Mouse (Mus musculus) myocyte (in vitro differentiated cells): ENCODE data around the gene Gm572. TPM values are rescaled to one million over a fixed set of nuclear protein-coding genes. Genes with fewer than 3 reads are reported as not detected.

ENCODE experiments used
- H3K27me3 ChIP-seq: one replicate; pipeline ENCODE4 v1.6.1; 2011; ENCODE audit not compliant: control insufficient read depth, insufficient read depth, insufficient read length
- H3K36me3 ChIP-seq: one replicate; pipeline ENCODE4 v1.6.1; 2011; ENCODE audit not compliant: control insufficient read depth, insufficient read depth
- H3K4me2 ChIP-seq: one replicate; pipeline ENCODE4 v1.6.1; 2011; ENCODE audit warnings: low read depth, control low read depth
- H3K4me3 ChIP-seq: one replicate; pipeline ENCODE4 v1.5.1; 2011; ENCODE audit warnings: mild to moderate bottlenecking, control low read depth, moderate library complexity
- H3K79me2 ChIP-seq: one replicate; pipeline ENCODE4 v1.6.1; 2011; ENCODE audit not compliant: control insufficient read depth, insufficient read depth
- H3ac ChIP-seq: one replicate; pipeline ENCODE4 v1.6.1; 2011; ENCODE audit not compliant: control insufficient read depth, insufficient read length
- CEBPB ChIP-seq: IDR thresholded peaks from 2 replicates; pipeline ENCODE4 v1.6.1; 2011; ENCODE audit warnings: mild to moderate bottlenecking, moderate library complexity; ENCODE audit not compliant: poor library complexity, insufficient read depth, severe bottlenecking
- E2F4 ChIP-seq: IDR thresholded peaks from one replicate; pipeline ENCODE4 v1.6.1; 2011; ENCODE audit warnings: mild to moderate bottlenecking, control low read depth, moderate library complexity; ENCODE audit not compliant: insufficient read depth
- MAX ChIP-seq: IDR thresholded peaks from one replicate; pipeline ENCODE4 v1.6.1; 2011; ENCODE audit warnings: low read depth, mild to moderate bottlenecking, control low read depth
- MYOD1 ChIP-seq, 3 experiments: IDR thresholded peaks; one replicate each; pipeline ENCODE4 v1.6.1; 2011; ENCODE audit warnings: control low read depth in 2 of 3, low read depth in 2 of 3, mild to moderate bottlenecking in 2 of 3, moderate library complexity in 1 of 3; ENCODE audit not compliant: insufficient read length in 2 of 3, control insufficient read depth in 1 of 3
- MYOG ChIP-seq, 3 experiments: IDR thresholded peaks; one replicate each; pipeline ENCODE4 v1.6.1; 2011; ENCODE audit warnings: control low read depth in 2 of 3, low read depth in 2 of 3, mild to moderate bottlenecking in 2 of 3; ENCODE audit not compliant: insufficient read length in 2 of 3, control insufficient read depth in 1 of 3, insufficient read depth in 1 of 3
- POLR2A ChIP-seq: IDR thresholded peaks from one replicate; pipeline ENCODE4 v1.6.1; 2011; ENCODE audit warnings: low read depth, mild to moderate bottlenecking, control low read depth, moderate library complexity; ENCODE audit not compliant: insufficient read length
- POLR2AphosphoS2 ChIP-seq: IDR thresholded peaks from one replicate; pipeline ENCODE4 v1.6.1; 2011; ENCODE audit warnings: low read depth, control low read depth; ENCODE audit not compliant: insufficient read length
- REST ChIP-seq: IDR thresholded peaks from one replicate; pipeline ENCODE4 v1.6.1; 2011; ENCODE audit warnings: mild to moderate bottlenecking, control low read depth, moderate library complexity; ENCODE audit not compliant: insufficient read depth, insufficient read length
- SRF ChIP-seq: IDR thresholded peaks from one replicate; pipeline ENCODE4 v1.6.1; 2011; ENCODE audit warnings: low read depth; ENCODE audit not compliant: control insufficient read depth, insufficient read length
- TCF12 ChIP-seq: IDR thresholded peaks from one replicate; pipeline ENCODE4 v1.6.1; 2011; ENCODE audit warnings: mild to moderate bottlenecking, control low read depth; ENCODE audit not compliant: poor library complexity, insufficient read depth, severe bottlenecking
- TCF3 ChIP-seq: IDR thresholded peaks from one replicate; pipeline ENCODE4 v1.6.1; 2011; ENCODE audit warnings: low read depth, control low read depth; ENCODE audit not compliant: insufficient read length
- USF1 ChIP-seq: IDR thresholded peaks from one replicate; pipeline ENCODE4 v1.6.1; 2011; ENCODE audit warnings: low read depth, mild to moderate bottlenecking, control low read depth, moderate library complexity
- polyA plus RNA-seq: library from polyadenylated mRNA; unstranded; fragments of >200 nt; fragmentation: generic; extraction: Trizol; gene quantifications from one replicate; pipeline ENCODE4 v1.2.1, GENCODE M21; 2012; ENCODE audit warnings: missing spikeins

Gene Gm572
- polyA plus RNA-seq, 1 experiment, result 0.16 TPM

DNA sequence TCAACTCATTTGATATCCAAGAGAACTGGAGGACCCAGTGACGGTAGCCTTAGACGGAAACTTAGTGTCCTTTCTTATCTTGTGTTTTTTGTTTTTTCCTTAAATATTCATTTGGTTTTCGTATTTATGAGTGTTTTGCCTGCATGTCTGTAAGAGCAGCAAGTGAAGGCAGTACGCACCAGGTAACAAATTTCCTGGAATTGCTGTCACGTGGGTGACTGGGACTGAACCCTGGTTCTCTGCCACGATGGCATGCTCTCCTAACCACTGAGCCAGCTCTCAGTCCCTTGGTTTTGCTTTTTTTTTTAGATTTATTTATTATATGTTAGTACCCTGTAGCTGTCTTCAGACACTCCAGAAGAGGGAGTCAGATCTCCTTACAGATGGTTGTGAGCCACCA lies 1.8 kb downstream of the Gm572 start:
- no peak overlapping the region for H3K4me3 ChIP-seq
- no peaks in the 10 kb centered on the region for H3K79me2 ChIP-seq
- H3K36me3 ChIP-seq, result no peaks in the 10 kb centered on the region
- H3K27me3 ChIP-seq, result no peaks in the 10 kb centered on the region
- H3K4me2 ChIP-seq, result no peak overlapping the region
- H3ac ChIP-seq, result no peak overlapping the region
- TF ChIP-seq E2F4, result no peak
- no peak for TF ChIP-seq REST
- no peak for TF ChIP-seq USF1
- TF ChIP-seq MAX, result no peak
- no peak for TF ChIP-seq POLR2A
- TF ChIP-seq CEBPB, result no peak
- TF ChIP-seq MYOD1 (IDR thresholded peaks at IDR 0.05; ENCODE audit: control insufficient read depth in 1 of 3, insufficient read length in 2 of 3, low read depth in 2 of 3), result no peak
- TF ChIP-seq TCF3, result no peak

DNA sequence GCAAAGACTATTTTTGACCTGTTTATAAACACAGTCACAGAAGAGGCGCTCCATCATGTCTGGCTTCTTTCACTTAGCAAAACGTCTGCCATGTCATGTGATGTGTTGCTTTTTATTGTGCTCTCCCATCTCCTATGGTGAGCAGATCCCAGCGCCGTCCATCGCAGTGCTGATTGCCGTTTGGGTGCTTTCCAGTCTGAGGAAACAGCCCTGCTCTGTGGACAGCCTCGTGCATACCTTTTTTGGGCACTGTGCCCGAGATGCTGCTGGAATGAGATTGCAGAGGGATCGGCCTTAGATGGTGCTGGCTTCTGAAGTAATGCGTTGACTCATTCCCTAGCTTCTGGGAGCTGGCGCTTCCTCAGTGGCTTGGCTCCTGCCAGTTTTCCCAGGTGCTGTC lies 3.5 kb downstream of the Gm572 start:
- Histone ChIP-seq H3K4me2 (peak overlapping the region; percentile 42), H3K79me2 (no peaks in the 10 kb centered on the region), H3K4me3 (no peak overlapping the region), H3K27me3 (no peaks in the 10 kb centered on the region), H3ac (no peak overlapping the region), H3K36me3 (no peaks in the 10 kb centered on the region)
- TF ChIP-seq USF1 (peak; percentile 88), TCF3 (no peak), SRF (peak; percentile 41), REST (no peak)

DNA sequence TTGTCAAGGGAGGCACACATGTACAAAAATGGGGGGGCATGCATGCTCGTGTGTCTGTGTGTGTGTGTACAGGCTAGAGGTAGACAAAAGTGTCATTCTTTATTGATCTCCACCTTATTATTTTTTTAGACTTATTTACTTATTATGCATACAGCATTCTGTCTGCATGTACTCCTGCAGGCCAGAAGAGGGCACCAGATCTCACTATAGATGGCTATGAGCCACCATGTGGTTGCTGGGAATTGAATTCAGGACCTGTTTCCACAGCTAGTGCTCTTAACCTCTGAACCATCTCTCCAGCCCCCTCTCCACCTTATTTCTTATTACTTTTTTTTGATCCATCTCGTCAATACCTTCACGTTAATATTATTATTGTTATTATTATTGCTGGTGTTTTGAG lies 6.2 kb downstream of the Gm572 start:
- TF ChIP-seq TCF12, result no peak
- no peak for TF ChIP-seq MAX
- no peak for TF ChIP-seq MYOD1 (IDR thresholded peaks at IDR 0.05; ENCODE audit: control insufficient read depth in 1 of 3, insufficient read length in 2 of 3, low read depth in 2 of 3)
- no peak for TF ChIP-seq E2F4
- no peak for TF ChIP-seq CEBPB
- TF ChIP-seq MYOG (IDR thresholded peaks at IDR 0.05; ENCODE audit: control insufficient read depth in 1 of 3, insufficient read depth in 1 of 3, insufficient read length in 2 of 3, low read depth in 2 of 3), result no peak
- no peak for TF ChIP-seq POLR2A
- TF ChIP-seq SRF, result no peak
- no peak for TF ChIP-seq POLR2AphosphoS2
- TF ChIP-seq USF1, result no peak
- no peak for TF ChIP-seq TCF3
- TF ChIP-seq REST, result no peak
- Histone ChIP-seq H3K4me2 (no peak overlapping the region), H3ac (no peak overlapping the region), H3K4me3 (no peak overlapping the region), H3K27me3 (no peaks in the 10 kb centered on the region), H3K79me2 (no peaks in the 10 kb centered on the region), H3K36me3 (no peaks in the 10 kb centered on the region)

DNA sequence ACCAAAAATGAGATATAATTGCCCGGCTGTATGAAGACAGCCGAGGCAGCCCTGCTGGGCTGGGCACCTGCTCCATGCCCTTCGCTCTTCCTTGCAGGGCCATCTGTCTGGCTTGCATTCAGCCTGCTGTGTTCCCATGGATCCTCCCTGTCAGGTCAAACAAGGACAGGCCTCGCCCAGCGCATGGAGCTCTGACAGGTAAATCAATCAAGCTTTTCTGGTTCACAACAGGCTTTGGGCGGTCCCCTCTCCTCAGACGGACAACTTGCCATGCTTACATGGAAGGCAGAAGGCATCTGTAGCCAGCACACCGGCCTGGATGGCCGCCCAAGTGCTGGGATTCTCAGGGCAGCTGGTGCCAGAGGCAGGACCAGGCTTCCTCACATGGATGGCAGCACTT lies 7.9 kb downstream of the Gm572 start:
- Histone ChIP-seq H3K79me2 (no peaks in the 10 kb centered on the region), H3K4me3 (no peak overlapping the region), H3K36me3 (no peaks in the 10 kb centered on the region), H3ac (no peak overlapping the region), H3K27me3 (no peaks in the 10 kb centered on the region), H3K4me2 (no peak overlapping the region)
- TF ChIP-seq SRF (no peak), E2F4 (no peak), CEBPB (no peak), TCF12 (no peak), POLR2A (no peak), REST (no peak), POLR2AphosphoS2 (no peak), MYOD1 (IDR thresholded peaks at IDR 0.05; ENCODE audit: control insufficient read depth in 1 of 3, insufficient read length in 2 of 3, low read depth in 2 of 3) (no peak), MAX (no peak), MYOG (IDR thresholded peaks at IDR 0.05; ENCODE audit: control insufficient read depth in 1 of 3, insufficient read depth in 1 of 3, insufficient read length in 2 of 3, low read depth in 2 of 3) (no peak)

DNA sequence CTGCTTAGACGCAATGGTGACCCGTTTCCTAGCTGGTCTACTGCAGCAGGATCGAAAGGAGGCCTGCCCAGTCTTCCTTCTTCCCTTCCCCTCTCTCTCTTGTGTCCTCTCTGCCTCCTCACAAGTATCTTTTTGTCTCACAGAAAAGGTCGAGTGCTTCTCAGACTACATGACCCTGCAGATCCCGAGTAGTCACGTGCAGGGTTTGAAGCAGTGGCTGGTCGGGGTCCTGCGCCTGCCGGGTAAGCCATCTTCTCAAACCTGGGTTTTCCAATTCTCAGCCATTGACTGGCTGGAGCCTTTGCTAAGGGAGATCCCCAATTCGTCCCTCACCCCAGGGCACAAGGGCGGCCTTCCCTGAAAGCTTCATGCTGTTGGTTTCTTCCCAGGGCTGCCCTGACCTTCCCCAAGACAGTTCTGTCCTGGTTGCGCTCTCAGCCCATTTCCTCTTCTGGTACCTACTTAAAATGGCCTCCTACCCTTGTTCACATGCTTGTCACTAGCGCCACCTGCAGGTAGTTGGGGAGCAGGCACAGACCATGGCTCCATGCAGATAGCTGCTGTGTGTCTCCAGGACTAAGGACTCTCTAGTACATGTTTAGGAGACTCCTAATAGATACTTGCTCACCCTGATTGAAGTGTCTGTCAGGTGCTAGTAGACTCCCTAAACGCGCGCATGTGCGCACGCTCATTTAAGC lies 11.7 kb downstream of the Gm572 start:
- no peak overlapping the region for H3K4me3 ChIP-seq
- TF ChIP-seq MAX, result no peak
- TF ChIP-seq TCF12, result no peak
- H3K4me2 ChIP-seq, result no peak overlapping the region
- H3K79me2 ChIP-seq, result no peaks in the 10 kb centered on the region
- peaks cover 23% of the 10 kb centered on the region for H3K27me3 ChIP-seq
- H3ac ChIP-seq, result no peak overlapping the region
- no peaks in the 10 kb centered on the region for H3K36me3 ChIP-seq
